Mouse (Mus musculus): ENCODE results near the gene Stk39. TPM values are rescaled to one million over a fixed set of nuclear protein-coding genes. Genes with fewer than 3 reads are reported as not detected.

Gene Stk39
- polyA plus RNA-seq, 1 experiment from 2014 or later: 4.5 TPM

DNA sequence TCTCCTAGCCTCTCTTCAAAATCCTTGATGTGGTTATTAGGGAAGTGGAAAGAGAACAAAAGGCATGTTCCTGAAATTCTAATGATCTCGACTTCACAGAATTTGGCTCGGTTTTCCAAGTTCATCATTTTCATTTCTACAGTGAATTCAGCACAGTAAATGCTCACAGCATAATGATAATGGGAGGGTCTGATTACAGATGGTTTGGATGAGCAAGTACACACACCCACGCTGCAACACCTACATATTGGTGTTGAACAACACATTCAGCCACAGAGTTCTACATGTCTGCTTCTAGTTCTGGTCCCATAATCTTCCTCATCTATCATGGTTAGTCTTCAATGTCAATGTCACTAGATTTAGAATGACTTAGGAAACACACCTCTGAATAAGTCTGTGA lies 190.5 kb downstream of the Stk39 start:
- 89% methylated on average over 3 of the region's 3 CpGs for WGBS
- H3K4me2 ChIP-seq (ENCODE audit: low read depth, low read length): no peak overlapping the region

GRCm38 (mm10) chr2:68271301-68271700 lies 200.8 kb downstream of the Stk39 start:
- no peak overlapping the region for H3K9ac ChIP-seq (ENCODE audit: low read depth, low read length)
- no peaks in the 10 kb centered on the region for H3K36me3 ChIP-seq (ENCODE audit: control insufficient read depth, insufficient read depth, low read length)
- ATAC-seq: no peak
- H3K27me3 ChIP-seq (replicated peaks; ENCODE audit: control insufficient read depth, insufficient read depth, low read length): no peaks in the 10 kb centered on the region
- no peaks in the 10 kb centered on the region for H3K4me1 ChIP-seq (ENCODE audit: control insufficient read depth, insufficient read depth, low read length)
- H3K4me2 ChIP-seq (ENCODE audit: low read depth, low read length): no peak overlapping the region
- H3K4me3 ChIP-seq (ENCODE audit: low read length): no peak overlapping the region
- 64% methylated on average over 4 of the region's 4 CpGs for WGBS
- H3K9me3 ChIP-seq (ENCODE audit: control insufficient read depth, low read length): no peaks in the 10 kb centered on the region
- no peak overlapping the region for H3K27ac ChIP-seq (ENCODE audit: low read length)

More for the DNA sequence above, 190.5 kb downstream of the Stk39 start:
- no peaks in the 10 kb centered on the region for H3K36me3 ChIP-seq (ENCODE audit: control insufficient read depth, insufficient read depth, low read length)
- ATAC-seq: no peak
- H3K4me1 ChIP-seq (ENCODE audit: control insufficient read depth, insufficient read depth, low read length): no peaks in the 10 kb centered on the region
- no peaks in the 10 kb centered on the region for H3K27me3 ChIP-seq (replicated peaks; ENCODE audit: control insufficient read depth, insufficient read depth, low read length)
- no peak overlapping the region for H3K4me3 ChIP-seq (ENCODE audit: low read length)
- H3K27ac ChIP-seq (ENCODE audit: low read length): no peak overlapping the region
- H3K9me3 ChIP-seq (ENCODE audit: control insufficient read depth, low read length): no peaks in the 10 kb centered on the region
- no peak overlapping the region for H3K9ac ChIP-seq (ENCODE audit: low read depth, low read length)

GRCm38 (mm10) chr2:68270836-68271235 lies 201.2 kb downstream of the Stk39 start:
- no peaks in the 10 kb centered on the region for H3K9me3 ChIP-seq (ENCODE audit: control insufficient read depth, low read length)
- 78% methylated on average over 6 of the region's 6 CpGs for WGBS
- H3K27ac ChIP-seq (ENCODE audit: low read length): no peak overlapping the region
- no peak overlapping the region for H3K9ac ChIP-seq (ENCODE audit: low read depth, low read length)
- H3K4me1 ChIP-seq (ENCODE audit: control insufficient read depth, insufficient read depth, low read length): no peaks in the 10 kb centered on the region
- no peaks in the 10 kb centered on the region for H3K27me3 ChIP-seq (replicated peaks; ENCODE audit: control insufficient read depth, insufficient read depth, low read length)
- no peaks in the 10 kb centered on the region for H3K36me3 ChIP-seq (ENCODE audit: control insufficient read depth, insufficient read depth, low read length)
- ATAC-seq: no peak
- no peak overlapping the region for H3K4me2 ChIP-seq (ENCODE audit: low read depth, low read length)
- H3K4me3 ChIP-seq (ENCODE audit: low read length): no peak overlapping the region

DNA sequence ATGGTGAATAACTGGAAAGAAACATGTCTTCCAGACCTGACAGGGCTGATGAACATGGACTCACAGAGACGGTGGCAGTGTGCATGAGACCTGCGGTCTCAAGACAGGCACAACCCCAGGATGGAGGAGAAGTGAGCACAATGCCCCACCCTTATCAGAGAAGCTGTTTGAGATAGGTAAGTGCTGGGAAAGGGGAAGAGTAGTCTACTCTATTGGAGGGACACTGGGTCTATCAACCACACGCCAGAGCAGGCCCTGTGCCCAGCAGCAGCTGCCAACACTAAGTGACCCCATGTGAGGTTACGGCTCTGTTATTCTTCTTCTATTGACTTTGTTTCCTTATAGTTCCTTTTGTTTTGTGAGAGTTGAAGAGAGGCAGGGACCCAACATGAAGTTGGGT lies 202.4 kb downstream of the Stk39 start:
- 91% methylated on average over 4 of the region's 4 CpGs for WGBS
- no peaks in the 10 kb centered on the region for H3K36me3 ChIP-seq (ENCODE audit: control insufficient read depth, insufficient read depth, low read length)
- no peak overlapping the region for H3K9ac ChIP-seq (ENCODE audit: low read depth, low read length)
- H3K4me3 ChIP-seq (ENCODE audit: low read length): no peak overlapping the region
- H3K9me3 ChIP-seq (ENCODE audit: control insufficient read depth, low read length): no peaks in the 10 kb centered on the region
- no peak overlapping the region for H3K4me2 ChIP-seq (ENCODE audit: low read depth, low read length)
- no peak for ATAC-seq
- no peaks in the 10 kb centered on the region for H3K27me3 ChIP-seq (replicated peaks; ENCODE audit: control insufficient read depth, insufficient read depth, low read length)
- no peaks in the 10 kb centered on the region for H3K4me1 ChIP-seq (ENCODE audit: control insufficient read depth, insufficient read depth, low read length)
- no peak overlapping the region for H3K27ac ChIP-seq (ENCODE audit: low read length)

DNA sequence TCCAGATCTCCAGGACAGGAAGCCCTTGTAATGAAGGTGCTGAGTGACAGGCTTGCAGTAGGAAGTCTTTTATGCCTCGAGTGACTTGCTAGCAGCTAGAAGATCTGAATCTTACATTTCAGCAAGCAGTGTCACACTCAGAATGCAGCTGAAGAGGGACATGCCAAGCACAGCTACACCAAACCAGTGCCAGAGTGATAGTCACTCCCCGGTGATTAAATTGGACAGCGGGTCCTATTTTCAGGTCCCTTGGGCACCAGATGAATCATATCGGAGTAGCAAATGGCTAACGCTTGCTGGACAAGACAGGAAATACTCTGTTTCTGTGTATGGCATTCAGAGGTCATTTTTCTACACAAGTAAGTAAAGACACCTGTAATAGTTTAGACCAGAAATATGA lies 207.2 kb downstream of the Stk39 start:
- Histone ChIP-seq H3K4me2 (ENCODE audit: low read depth, low read length) (no peak overlapping the region), H3K9me3 (ENCODE audit: control insufficient read depth, low read length) (no peaks in the 10 kb centered on the region)
- 83% methylated on average over 5 of the region's 5 CpGs for WGBS

GRCm38 (mm10) chr2:68260911-68261310 lies 211.2 kb downstream of the Stk39 start:
- Histone ChIP-seq H3K27me3 (replicated peaks; ENCODE audit: control insufficient read depth, insufficient read depth, low read length) (no peaks in the 10 kb centered on the region), H3K4me1 (ENCODE audit: control insufficient read depth, insufficient read depth, low read length) (peaks cover 4% of the 10 kb centered on the region; the same call in 1 of the 2 replicates), H3K4me2 (ENCODE audit: low read depth, low read length) (no peak overlapping the region), H3K4me3 (ENCODE audit: low read length) (no peak overlapping the region), H3K27ac (ENCODE audit: low read length) (no peak overlapping the region), H3K9me3 (ENCODE audit: control insufficient read depth, low read length) (no peaks in the 10 kb centered on the region), H3K36me3 (ENCODE audit: control insufficient read depth, insufficient read depth, low read length) (no peaks in the 10 kb centered on the region; the same call in 1 of the 2 replicates), H3K9ac (ENCODE audit: low read depth, low read length) (no peak overlapping the region)
- no peak for ATAC-seq
- 98% methylated on average over 2 of the region's 2 CpGs for WGBS

More for the DNA sequence above, 207.2 kb downstream of the Stk39 start:
- H3K4me1 ChIP-seq (ENCODE audit: control insufficient read depth, insufficient read depth, low read length): no peaks in the 10 kb centered on the region
- H3K36me3 ChIP-seq (ENCODE audit: control insufficient read depth, insufficient read depth, low read length): no peaks in the 10 kb centered on the region
- H3K9ac ChIP-seq (ENCODE audit: low read depth, low read length): no peak overlapping the region
- ATAC-seq: no peak
- no peaks in the 10 kb centered on the region for H3K27me3 ChIP-seq (replicated peaks; ENCODE audit: control insufficient read depth, insufficient read depth, low read length)
- no peak overlapping the region for H3K27ac ChIP-seq (ENCODE audit: low read length)
- H3K4me3 ChIP-seq (ENCODE audit: low read length): no peak overlapping the region

DNA sequence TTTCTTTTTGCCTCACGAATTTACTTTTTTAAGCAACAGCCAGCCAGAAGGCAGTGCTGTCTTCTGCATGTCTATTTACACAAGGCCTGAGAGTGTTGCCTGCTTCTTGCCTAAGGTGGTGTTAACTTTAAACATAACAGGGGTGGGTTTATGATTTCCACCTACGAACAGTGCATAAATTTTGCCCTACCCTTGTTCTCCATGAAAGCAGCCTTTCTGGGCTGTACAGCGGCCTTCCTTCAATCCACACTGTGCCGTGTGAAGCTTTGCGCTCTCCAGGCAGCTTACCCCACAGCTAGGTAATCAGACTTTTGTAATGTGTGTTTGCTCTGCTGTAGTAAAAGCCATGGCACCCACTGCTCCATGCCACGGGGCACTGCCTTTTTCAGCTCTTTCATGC lies 214.5 kb downstream of the Stk39 start:
- no peak overlapping the region for H3K4me3 ChIP-seq (ENCODE audit: low read length)
- no peaks in the 10 kb centered on the region for H3K27me3 ChIP-seq (replicated peaks; ENCODE audit: control insufficient read depth, insufficient read depth, low read length)
- peaks cover 4% of the 10 kb centered on the region; the same call in 1 of the 2 replicates for H3K4me1 ChIP-seq (ENCODE audit: control insufficient read depth, insufficient read depth, low read length)
- 48% methylated on average over 6 of the region's 6 CpGs for WGBS
- no peak overlapping the region for H3K9ac ChIP-seq (ENCODE audit: low read depth, low read length)
- H3K9me3 ChIP-seq (ENCODE audit: control insufficient read depth, low read length): no peaks in the 10 kb centered on the region
- H3K36me3 ChIP-seq (ENCODE audit: control insufficient read depth, insufficient read depth, low read length): no peaks in the 10 kb centered on the region; the same call in 1 of the 2 replicates
- no peak for ATAC-seq
- no peak overlapping the region for H3K4me2 ChIP-seq (ENCODE audit: low read depth, low read length)
- no peak overlapping the region for H3K27ac ChIP-seq (ENCODE audit: low read length)

- ATAC-seq: no peak
- Histone ChIP-seq H3K9me3 (ENCODE audit: control insufficient read depth, low read length) (no peaks in the 10 kb centered on the region), H3K9ac (ENCODE audit: low read depth, low read length) (no peak overlapping the region), H3K27me3 (replicated peaks; ENCODE audit: control insufficient read depth, insufficient read depth, low read length) (no peaks in the 10 kb centered on the region), H3K4me2 (ENCODE audit: low read depth, low read length) (no peak overlapping the region), H3K4me1 (ENCODE audit: control insufficient read depth, insufficient read depth, low read length) (peaks cover 4% of the 10 kb centered on the region; the same call in 1 of the 2 replicates), H3K36me3 (ENCODE audit: control insufficient read depth, insufficient read depth, low read length) (no peaks in the 10 kb centered on the region; the same call in 1 of the 2 replicates), H3K4me3 (ENCODE audit: low read length) (no peak overlapping the region), H3K27ac (ENCODE audit: low read length) (no peak overlapping the region)
- WGBS: 87% methylated on average over 8 of the region's 8 CpGs
These were observed 215.6 kb downstream of the Stk39 start for GRCm38 (mm10) chr2:68256472-68256871.

DNA sequence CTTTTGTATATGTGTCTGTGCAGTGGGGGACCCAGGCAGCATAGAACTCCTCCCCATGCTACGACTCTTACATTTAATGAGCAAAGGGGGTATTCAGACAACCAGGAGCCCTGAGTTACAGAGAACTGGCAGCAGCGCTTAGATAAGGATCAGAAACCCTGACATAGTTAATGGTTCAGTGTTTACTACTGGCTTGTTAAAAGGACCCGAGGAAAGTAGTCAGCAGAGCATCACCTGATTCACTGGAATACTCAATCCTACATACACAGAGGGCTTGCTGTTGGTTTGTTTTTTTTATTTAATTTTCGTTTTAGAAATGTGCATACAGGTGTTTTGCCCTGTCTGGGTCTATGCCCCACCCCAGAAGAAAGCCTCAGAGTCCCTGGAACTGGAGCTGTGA lies 217.3 kb downstream of the Stk39 start:
- Histone ChIP-seq H3K4me2 (ENCODE audit: low read depth, low read length) (no peak overlapping the region), H3K4me1 (ENCODE audit: control insufficient read depth, insufficient read depth, low read length) (peaks cover 4% of the 10 kb centered on the region; the same call in 1 of the 2 replicates), H3K9me3 (ENCODE audit: control insufficient read depth, low read length) (no peaks in the 10 kb centered on the region), H3K4me3 (ENCODE audit: low read length) (no peak overlapping the region), H3K27me3 (replicated peaks; ENCODE audit: control insufficient read depth, insufficient read depth, low read length) (no peaks in the 10 kb centered on the region), H3K9ac (ENCODE audit: low read depth, low read length) (no peak overlapping the region), H3K27ac (ENCODE audit: low read length) (no peak overlapping the region), H3K36me3 (ENCODE audit: control insufficient read depth, insufficient read depth, low read length) (no peaks in the 10 kb centered on the region; the same call in 1 of the 2 replicates)
- ATAC-seq: no peak
- 49% methylated on average over 4 of the region's 4 CpGs for WGBS

DNA sequence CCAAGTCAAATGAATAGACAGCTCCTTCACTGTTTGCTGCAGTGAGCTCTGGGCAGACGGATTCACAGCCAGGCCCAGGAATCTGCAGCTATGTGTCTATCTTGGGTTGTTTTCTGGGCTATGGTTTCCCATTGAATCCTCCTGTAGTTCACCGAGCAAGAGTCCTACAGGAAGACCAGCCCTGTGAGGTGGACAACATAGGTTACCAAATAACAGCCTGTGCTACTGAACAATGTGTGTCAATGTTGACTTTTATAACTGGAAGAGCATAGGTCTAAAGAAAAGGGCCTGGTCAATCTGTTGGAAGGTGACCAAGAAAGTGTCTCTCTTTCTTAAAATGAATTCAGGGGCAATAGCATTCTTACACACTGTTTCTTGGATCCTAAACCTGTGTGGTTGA lies 218.8 kb downstream of the Stk39 start:
- Histone ChIP-seq H3K27me3 (replicated peaks; ENCODE audit: control insufficient read depth, insufficient read depth, low read length) (no peaks in the 10 kb centered on the region), H3K4me3 (ENCODE audit: low read length) (no peak overlapping the region), H3K9me3 (ENCODE audit: control insufficient read depth, low read length) (no peaks in the 10 kb centered on the region), H3K27ac (ENCODE audit: low read length) (no peak overlapping the region), H3K36me3 (ENCODE audit: control insufficient read depth, insufficient read depth, low read length) (no peaks in the 10 kb centered on the region; the same call in 1 of the 2 replicates), H3K4me2 (ENCODE audit: low read depth, low read length) (no peak overlapping the region), H3K4me1 (ENCODE audit: control insufficient read depth, insufficient read depth, low read length) (peaks cover 4% of the 10 kb centered on the region; the same call in 1 of the 2 replicates), H3K9ac (ENCODE audit: low read depth, low read length) (no peak overlapping the region)
- no peak for ATAC-seq
- 80% methylated on average over 2 of the region's 2 CpGs for WGBS

Data from intestine, embryonic 16.5 days (tissue).